ENCODE assay signal across 24 mouse cellular contexts in genomic region chr12:3881474-3881873, GRCm38 (mm10).
DNase-seq lines count a peak whose midpoint lies in the region; ATAC-seq and TF ChIP-seq lines count a peak whose summit lies in the region.
"Had no signal": no experiment of that assay in that cellular context is flagged by ENCODE, and none has a peak within 500 bp of the region (broad histone marks: within the 10 kb centered on the region; RNA-seq: fewer than 3 reads in every experiment).

No protein-coding gene starts in this region.

- DNase-seq in adrenal gland, adult 2 months: peak; percentile 83
- no peak for DNase-seq in adrenal gland, postnatal 4 days (ENCODE audit: low spot score in 2 of 2)
- no peak for DNase-seq in layer of hippocampus, adult 2 months (ENCODE audit: low spot score in 2 of 2)
- no peak for DNase-seq in layer of hippocampus, adult 11-12 months (ENCODE audit: low spot score)
- DNase-seq in adrenal gland, adult 8-10 months: peak; percentile 70
- DNase-seq in adrenal gland, postnatal 36 days: peak; percentile 74 to 76
- no peak for DNase-seq in cerebellum, adult 8-10 months
- DNase-seq: cerebellum, adult 2 months; cerebellum, postnatal 14 days; embryo, embryonic 11 days; gastrocnemius, adult 2 months; gastrocnemius, postnatal 25 days; heart, postnatal 4 days had no signal

- no peak overlapping the region for H3K4me3 ChIP-seq in layer of hippocampus, adult 2 months
- H3K4me3 ChIP-seq: embryonic facial prominence, embryonic 15.5 days; erythroblast, embryonic 14.5 days; forebrain, embryonic 10.5 days; gastrocnemius, adult 2 months; hindbrain, embryonic 12.5 days had no signal

- no peak for TF ChIP-seq CTCF in layer of hippocampus, adult 2 months (conservative IDR thresholded peaks at IDR 0.05)

- H3K27ac ChIP-seq in layer of hippocampus, adult 2 months: 0 out of 2 replicates have a peak overlapping the region, but pooled peaks have one; percentile 14
- H3K27ac ChIP-seq: embryonic facial prominence, embryonic 15.5 days; forebrain, embryonic 10.5 days; gastrocnemius, adult 2 months; hindbrain, embryonic 12.5 days had no signal

- ATAC-seq in megakaryocyte progenitor cell, adult 5-6 weeks (replicated peaks; ENCODE audit: poor library complexity): no peak
- ATAC-seq: activated CD4-positive, CD25-positive, alpha-beta regulatory T cell, adult 4 months; forebrain, embryonic 14.5 days; hindbrain, embryonic 16.5 days; inflammation-experienced regulatory T-cells, adult 6 months; intestine, postnatal 0 days; Patski had no signal

Comparison
In these comparisons a context has a peak if more than half of its experiments do, and no peak if none do; other contexts are left out.
1. DNase-seq: peak in adrenal gland, adult 2 months (single experiment), adrenal gland, adult 8-10 months (single experiment) and adrenal gland, postnatal 36 days (2 of 2); none in adrenal gland, postnatal 4 days (0 of 2), layer of hippocampus, adult 2 months (0 of 2), layer of hippocampus, adult 11-12 months (single experiment) and cerebellum, adult 8-10 months (single experiment).